Mouse (Mus musculus) gastrocnemius, adult 8-10 months (tissue): ENCODE data around the gene Cers2. TPM values are rescaled to one million over a fixed set of nuclear protein-coding genes. Genes with fewer than 3 reads are reported as not detected.

Source experiments
- total RNA-seq, 4 experiments: library from RNA; stranded (reverse); gene quantifications; 2 replicates each; pipeline ENCODE4 v1.2.4; 2022

Gene Cers2
- total RNA-seq, 4 experiments from 2014 or later = 13.1 to 16.7 (median 15.3) TPM

Other genes with a start within 250 kb of the Cers2 start
- 10 to 100 TPM; 21.9 to 27.6 (median 24.7) TPM for gene Pip5k1a, start 207.9 kb upstream of the Cers2 start, total RNA-seq
- 10 to 100 TPM; 51.9 to 96.7 (median 73.1) TPM for gene Vps72, start 203.8 kb upstream of the Cers2 start, total RNA-seq
- gene Tmod4, start 190.3 kb upstream of the Cers2 start, total RNA-seq = 100 to 1,000 TPM; 688 to 884 (median 752) TPM
- gene Scnm1, start 180.8 kb upstream of the Cers2 start, total RNA-seq = 10 to 100 TPM; 24.9 to 37.2 (median 33.4) TPM
- gene Lysmd1, start 180.7 kb upstream of the Cers2 start, total RNA-seq = 1 to 10 TPM; 6.3 to 8.2 (median 7.3) TPM
- gene Tnfaip8l2, start 172.4 kb upstream of the Cers2 start, total RNA-seq = under 1 TPM; 0.25 to 0.35 (median 0.29) TPM
- gene Sema6c, start 154.3 kb upstream of the Cers2 start, total RNA-seq = 10 to 100 TPM; 67.3 to 91.3 (median 87.4) TPM
- gene Gabpb2, start 96.9 kb upstream of the Cers2 start, total RNA-seq = 1 to 10 TPM; 7.2 to 9.1 (median 7.6) TPM
- 10 to 100 TPM; 13.7 to 18.3 (median 15.0) TPM for gene Cdc42se1, start 86.1 kb upstream of the Cers2 start, total RNA-seq
- gene Mllt11, start 82.6 kb upstream of the Cers2 start, total RNA-seq = 100 to 1,000 TPM in 1 of 4 experiments, 10 to 100 TPM in 3; 69.6 to 108 (median 87.4) TPM
- gene Gm128, start 73.2 kb upstream of the Cers2 start, total RNA-seq = not detected
- gene Bnipl, start 63.6 kb upstream of the Cers2 start, total RNA-seq = not detected
- gene Mindy1, start 33.4 kb upstream of the Cers2 start, total RNA-seq = 10 to 100 TPM; 25.4 to 29.7 (median 27.8) TPM
- 10 to 100 TPM; 47.7 to 58.8 (median 53.5) TPM for gene Prune1, start 32.7 kb upstream of the Cers2 start, total RNA-seq
- not detected for gene Anxa9, start 7.6 kb upstream of the Cers2 start, total RNA-seq
- gene Setdb1, start 42.4 kb downstream of the Cers2 start, total RNA-seq = 10 to 100 TPM in 2 of 4 experiments, 1 to 10 TPM in 2; 8.4 to 10.7 (median 10.1) TPM
- under 1 TPM in 1 of 4 experiments, not detected in 3; 0.92 TPM for gene 4930558C23Rik, start 88.0 kb downstream of the Cers2 start, total RNA-seq
- gene Arnt, start 119.6 kb downstream of the Cers2 start, total RNA-seq = 10 to 100 TPM; 45.0 to 51.9 (median 46.6) TPM
- 1 to 10 TPM; 1.5 to 5.8 (median 3.1) TPM for gene Ctsk, start 184.5 kb downstream of the Cers2 start, total RNA-seq
- 1 to 10 TPM in 2 of 4 experiments, under 1 TPM in 2; 0.61 to 3.8 (median 2.0) TPM for gene Ctss, start 212.0 kb downstream of the Cers2 start, total RNA-seq
- gene Hormad1, start 244.9 kb downstream of the Cers2 start, total RNA-seq = not detected